Mouse (Mus musculus) mesoderm, embryonic 11.5 days (tissue): ENCODE measurements around the gene Sp7.

Source experiments
- DNase-seq: peaks from one replicate; pipeline ENCODE4 v3.0.0-alpha.2; 2012; ENCODE audit warnings: low read depth, low spot score

Sp7 gene

GRCm38 (mm10) chr15:102388942-102389341 lies 22.0 kb upstream of the Sp7 start:
- no peak for DNase-seq

GRCm38 (mm10) chr15:102386640-102387039 lies 19.7 kb upstream of the Sp7 start:
- no peak for DNase-seq

- DNase-seq = no peak
Observed at GRCm38 (mm10) chr15:102383671-102384070, 16.7 kb upstream of the Sp7 start.

DNA sequence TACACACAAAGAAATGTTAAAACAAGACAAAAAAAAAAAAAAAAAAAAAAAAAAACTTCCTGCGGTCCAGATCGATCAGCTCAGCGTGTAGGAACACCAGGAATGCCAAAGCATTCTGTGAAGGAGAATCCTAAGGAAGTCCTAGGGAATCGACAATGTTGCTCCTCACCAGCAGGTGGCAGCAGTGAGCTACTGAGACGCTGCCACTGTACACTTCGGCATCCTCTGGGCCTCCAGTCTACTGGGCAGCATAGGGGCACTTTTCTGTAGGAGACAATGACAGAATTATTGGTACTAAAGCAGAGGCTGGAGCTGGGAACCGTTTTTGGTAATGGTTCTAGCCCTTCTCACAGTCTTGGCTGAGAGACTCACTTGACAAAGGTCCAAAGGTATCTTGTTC lies 14.6 kb upstream of the Sp7 start:
- DNase-seq = peak; percentile 91

DNA sequence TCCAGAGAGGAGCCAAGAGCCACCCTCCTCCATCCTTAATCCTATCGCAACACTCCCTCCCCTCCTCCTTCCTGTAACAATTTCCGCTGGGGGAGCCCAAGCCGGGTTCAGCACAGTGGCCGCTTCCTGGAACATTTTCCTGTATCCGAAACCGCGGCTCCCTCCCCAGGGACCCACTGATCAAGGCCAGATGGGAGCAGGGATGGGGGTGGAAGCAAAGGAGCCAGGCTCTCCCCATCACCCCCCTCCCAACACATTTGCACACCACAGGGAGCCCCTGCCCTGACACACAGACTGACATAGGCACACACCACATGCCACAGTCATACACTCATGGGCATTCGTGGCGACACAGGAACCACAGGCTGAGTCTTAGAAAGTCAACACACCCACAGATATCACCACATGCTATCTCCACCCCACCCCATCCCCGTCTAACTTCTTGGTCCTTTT lies 10.9 kb upstream of the Sp7 start:
- peak; percentile 64 for DNase-seq

GRCm38 (mm10) chr15:102377163-102377543 lies 10.2 kb upstream of the Sp7 start:
- DNase-seq = peak; percentile 89

DNA sequence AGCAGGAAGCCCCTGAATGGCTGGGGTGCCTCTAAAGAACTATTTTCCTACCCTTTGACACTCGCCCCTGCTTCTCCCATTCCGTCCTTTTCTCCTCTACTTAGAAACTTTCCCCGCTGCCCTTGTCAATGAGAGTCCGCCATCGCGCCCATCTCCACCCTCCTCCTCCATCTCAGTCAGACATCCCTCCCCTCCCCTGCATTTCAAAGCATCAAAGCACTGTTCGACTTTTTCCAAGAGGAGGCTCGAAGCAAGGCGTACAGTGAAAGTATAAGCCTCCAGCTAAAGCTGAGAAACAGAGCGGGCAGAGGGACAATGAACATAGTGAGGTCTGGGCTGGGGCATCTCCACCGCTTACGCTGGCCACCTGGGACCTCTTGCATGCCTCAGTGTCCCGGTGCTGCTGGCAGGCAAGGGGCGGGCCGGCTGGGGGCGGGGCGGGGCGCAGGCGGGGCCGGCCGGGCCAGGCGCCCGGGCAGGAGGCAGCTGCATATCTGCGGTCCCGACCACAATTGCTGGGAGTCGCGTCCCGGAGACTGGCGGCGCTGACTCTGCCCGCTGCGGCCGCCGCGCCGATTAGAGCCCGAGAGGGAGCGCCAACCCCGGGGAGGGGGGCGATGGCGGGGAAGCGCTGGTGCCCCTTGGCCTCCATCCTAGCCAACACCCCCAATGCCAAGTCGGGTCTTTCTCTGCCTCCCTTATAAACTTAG lies 9.6 kb upstream of the Sp7 start:
- DNase-seq = peak; percentile 49

DNA sequence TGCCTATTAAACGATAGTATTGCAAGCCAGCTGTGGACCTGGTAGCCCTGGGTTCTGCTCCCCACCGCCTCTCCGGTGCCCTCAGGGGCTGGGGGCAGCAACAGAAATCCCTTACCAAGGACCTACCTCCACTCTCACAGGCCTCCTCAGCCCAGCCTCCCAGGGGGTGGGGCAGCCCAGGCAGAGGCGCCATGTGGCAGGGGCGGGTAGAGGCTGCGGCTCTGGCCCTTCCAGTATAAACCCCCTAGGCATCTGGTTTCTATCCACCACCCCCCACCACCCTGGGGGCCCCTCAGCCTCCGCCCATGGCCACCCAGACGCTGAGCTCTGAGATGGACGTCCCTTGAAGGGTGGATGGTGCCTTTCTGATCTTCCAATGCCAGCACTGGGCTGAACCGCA lies 3.7 kb upstream of the Sp7 start:
- DNase-seq = no peak

DNA sequence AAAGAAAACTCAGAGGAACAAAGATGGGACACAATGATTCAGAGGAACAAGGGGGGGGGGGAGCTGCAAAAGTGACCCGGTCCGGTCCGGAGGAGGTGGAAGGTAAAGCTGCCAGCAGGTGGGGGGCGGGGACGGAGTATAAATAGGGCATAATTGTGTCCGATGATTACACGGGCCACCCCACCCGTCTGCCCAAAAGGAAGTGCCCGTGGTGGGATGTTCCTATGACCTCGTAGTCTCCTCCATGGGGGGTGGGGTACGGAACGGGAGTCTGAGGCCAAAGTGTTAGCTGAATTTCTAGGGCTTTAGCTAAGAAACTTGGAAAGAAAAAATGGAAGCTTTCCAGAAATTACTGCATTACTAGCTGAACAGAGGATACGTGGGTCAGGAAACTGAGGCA lies 3.0 kb upstream of the Sp7 start:
- no peak for DNase-seq

DNA sequence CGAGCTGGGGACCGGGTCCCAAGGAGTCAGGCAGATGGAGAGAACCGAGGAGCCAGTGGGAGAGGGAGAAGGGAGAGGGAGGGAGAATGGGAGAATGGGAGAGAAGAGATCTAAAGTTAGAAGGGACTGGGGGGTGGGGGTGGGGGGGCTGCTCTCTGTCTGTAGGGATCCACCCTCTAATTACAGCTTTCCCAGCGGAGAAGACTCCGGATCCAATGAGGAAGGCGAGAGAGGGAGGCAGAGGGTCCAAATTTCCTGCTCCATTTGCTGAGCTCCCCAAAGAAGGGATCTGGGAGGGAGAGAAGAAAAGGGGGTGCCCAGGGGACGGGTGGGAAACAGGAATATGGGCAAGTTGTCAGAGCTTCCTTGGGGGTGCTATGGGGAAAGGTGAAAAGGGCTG lies 744 bp downstream of the Sp7 start:
- no peak for DNase-seq

GRCm38 (mm10) chr15:102364678-102365077 lies 2.3 kb downstream of the Sp7 start:
- no peak for DNase-seq

DNA sequence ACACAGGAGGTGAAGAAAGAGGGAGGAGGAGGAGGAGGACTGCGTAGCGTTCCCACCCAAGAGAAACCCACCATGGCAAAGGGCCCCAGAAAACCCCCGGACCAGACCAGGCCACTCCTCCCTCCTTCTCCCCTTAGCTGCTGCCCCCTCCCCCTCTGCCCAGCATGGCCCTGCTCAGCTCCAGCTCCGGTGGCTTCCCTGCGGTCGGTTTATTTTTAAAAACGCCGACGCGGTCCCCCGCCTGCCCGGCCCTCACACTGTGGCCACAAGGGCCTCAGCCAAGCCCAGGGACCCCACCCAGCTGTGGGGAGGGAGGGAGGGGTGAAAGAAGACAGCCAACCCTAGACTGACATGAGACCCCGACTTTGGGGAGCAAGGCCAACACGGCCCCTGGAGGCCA lies 4.3 kb downstream of the Sp7 start:
- no peak for DNase-seq

GRCm38 (mm10) chr15:102358834-102359233 lies 8.1 kb downstream of the Sp7 start:
- DNase-seq = no peak

GRCm38 (mm10) chr15:102358126-102358525 lies 8.9 kb downstream of the Sp7 start:
- DNase-seq = peak; percentile 65

GRCm38 (mm10) chr15:102356501-102357325 lies 10.3 kb downstream of the Sp7 start:
- DNase-seq = peak; percentile 44

DNA sequence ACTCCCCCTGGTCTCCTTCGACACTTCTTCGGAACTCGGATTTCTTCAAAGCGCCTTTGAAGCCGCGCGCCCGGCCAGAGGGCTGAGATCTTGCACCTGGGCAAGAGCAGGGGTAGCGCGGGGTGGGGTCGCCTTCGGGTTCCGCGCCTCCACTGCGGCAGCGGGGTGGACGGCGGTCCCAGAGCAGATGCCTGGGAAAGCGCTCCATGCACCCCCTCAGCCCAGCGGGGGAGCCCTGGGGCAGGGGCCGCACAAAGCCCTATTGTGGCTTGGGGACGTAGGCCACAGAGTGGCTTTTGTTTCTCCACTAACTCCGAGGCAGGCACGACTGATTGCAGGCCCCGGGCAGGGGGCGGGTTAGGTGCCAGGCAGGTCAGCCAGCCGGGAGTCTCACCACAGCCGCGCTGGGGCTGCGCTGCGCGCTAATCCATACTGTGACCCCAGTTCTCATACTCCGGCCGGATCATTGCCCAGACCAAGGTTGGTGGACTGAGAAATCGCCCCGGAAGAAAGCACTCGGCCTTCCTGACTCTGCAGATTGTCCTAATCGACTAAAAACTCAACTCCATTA lies 11.0 kb downstream of the Sp7 start:
- peak; percentile 81 for DNase-seq

- peak; percentile 59 for DNase-seq
Observed at GRCm38 (mm10) chr15:102355134-102355870, 11.7 kb downstream of the Sp7 start.

DNA sequence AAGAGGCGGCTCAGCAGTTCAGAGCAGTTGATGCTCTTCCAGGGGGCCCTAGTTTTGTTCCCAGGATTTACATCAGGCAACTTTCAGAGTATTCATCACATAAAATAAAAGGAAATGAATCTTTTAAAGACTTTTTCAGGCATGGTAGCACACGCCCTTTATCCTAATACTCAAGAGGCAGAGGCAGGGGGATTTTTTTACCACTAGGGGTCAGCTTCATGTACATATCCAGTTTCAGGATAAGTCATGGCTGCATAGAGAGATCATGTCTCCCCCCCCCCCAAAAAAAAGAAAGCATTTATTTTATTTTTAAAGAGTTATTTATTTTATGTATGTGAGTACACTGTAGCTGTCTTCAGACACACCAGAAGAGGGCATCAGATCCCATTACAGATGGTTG lies 13.0 kb downstream of the Sp7 start:
- no peak for DNase-seq

DNA sequence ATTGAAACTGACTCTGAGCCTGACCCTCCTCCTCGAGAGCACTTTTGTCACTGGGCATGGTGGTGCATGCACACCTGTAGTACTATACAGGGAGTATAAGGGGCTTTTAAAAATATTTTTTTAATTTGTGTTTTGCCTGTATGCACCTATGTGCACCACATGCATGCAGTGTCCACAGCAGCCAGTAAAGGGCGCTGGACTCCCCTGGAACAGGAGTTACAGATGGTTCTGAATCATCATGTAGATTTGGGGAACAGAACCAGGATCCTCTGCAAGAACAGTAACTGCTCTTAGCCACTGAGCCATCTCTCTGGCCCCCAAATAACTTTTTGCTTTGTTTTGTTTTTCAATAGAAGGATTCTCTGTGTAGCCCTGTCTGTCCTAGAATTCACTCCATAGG lies 14.8 kb downstream of the Sp7 start:
- DNase-seq = no peak

DNA sequence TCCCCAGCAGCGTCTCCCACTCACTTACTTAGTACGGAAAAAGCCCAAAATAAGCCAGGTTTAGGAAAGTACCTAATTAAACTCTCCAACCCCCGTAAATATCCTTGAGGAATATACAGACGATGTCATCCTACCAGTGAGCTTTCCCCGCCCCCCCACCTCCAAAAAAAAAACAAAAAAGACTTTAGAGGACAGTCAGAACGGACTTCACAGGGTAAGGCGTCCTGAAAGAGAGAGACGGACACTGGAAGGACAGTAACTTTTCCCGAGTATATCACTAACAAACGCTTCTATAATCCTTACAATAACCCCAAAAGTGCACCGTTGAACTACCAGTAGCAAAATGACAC lies 16.1 kb downstream of the Sp7 start:
- peak; percentile 37 for DNase-seq

GRCm38 (mm10) chr15:102350138-102350941 lies 16.6 kb downstream of the Sp7 start, which contains the start of gene Aaas:
Gene Aaas (minus strand): TSS chr15:102350771.
- peak; percentile 97 for DNase-seq
